In genomic region chr11:50275568-50276151, GRCm38 (mm10) we compare ENCODE assay signal across 10 mouse cellular contexts. TPM values are rescaled to one million over a fixed set of nuclear protein-coding genes. Genes with fewer than 3 reads are reported as not detected.
DNase-seq lines count a peak whose midpoint lies in the region; ATAC-seq and TF ChIP-seq lines count a peak whose summit lies in the region.
"Had no signal": no experiment of that assay in that cellular context is flagged by ENCODE, and none has a peak within 500 bp of the region (broad histone marks: within the 10 kb centered on the region; RNA-seq: fewer than 3 reads in every experiment).

No protein-coding gene starts in this region.

- no peak for TF ChIP-seq POLR2A in lung, adult 2 months (IDR thresholded peaks at IDR 0.05; ENCODE audit: borderline replicate concordance, extremely low read depth, low read depth, low read length)
- no peak for TF ChIP-seq POLR2A in bone marrow, adult 2 months (IDR thresholded peaks at IDR 0.05; ENCODE audit: borderline replicate concordance, control insufficient read depth, low read depth, low read length)

- no peak for TF ChIP-seq EP300 in lung, postnatal 0 days (IDR thresholded peaks at IDR 0.05)

- no peak overlapping the region for H3K4me3 ChIP-seq in lung, postnatal 0 days (ENCODE audit: low read depth, low read length)
- H3K4me3 ChIP-seq in lung, adult 2 months (replicated peaks; ENCODE audit: extremely low read depth, low read depth, low read length), result no peak overlapping the region
- no peak overlapping the region for H3K4me3 ChIP-seq in bone marrow, adult 2 months (replicated peaks; ENCODE audit: control insufficient read depth, low read depth, low read length)
- no peak overlapping the region for H3K4me3 ChIP-seq in heart, embryonic 15.5 days

- no peak for TF ChIP-seq CTCF in lung, postnatal 0 days (IDR thresholded peaks at IDR 0.05)
- TF ChIP-seq CTCF in lung, adult 2 months (IDR thresholded peaks at IDR 0.05; ENCODE audit: insufficient read depth, low read length), result no peak
- TF ChIP-seq CTCF in bone marrow, adult 2 months (IDR thresholded peaks at IDR 0.05; ENCODE audit: control insufficient read depth, insufficient read depth, low read length), result no peak

- peak; percentile 63 for ATAC-seq in lung, postnatal 0 days
- ATAC-seq in heart, embryonic 15.5 days (replicated peaks; ENCODE audit: insufficient number of reproducible peaks, insufficient read depth, low FRiP score, low read depth), result peak; percentile 60; the same call in 1 of the 2 replicates
- ATAC-seq in neutrophil, adult 5-6 weeks (ENCODE audit: extremely low read depth, insufficient number of reproducible peaks, low FRiP score, poor library complexity, severe bottlenecking), result peak; percentile 63; the same call in 1 of the 2 replicates

- peak; percentile 50 for DNase-seq in lung, postnatal 0 days (ENCODE audit: low spot score)
- no peak for DNase-seq in lung, adult 2 months
- no peak for DNase-seq in adrenal gland, postnatal 36 days
- DNase-seq in T-cell, adult 2 months (ENCODE audit: low spot score), result no peak
- DNase-seq: cerebellum, postnatal 36 days; kidney, postnatal 36 days; thymus, postnatal 36 days had no signal

- H3K4me2 ChIP-seq in lung, postnatal 0 days (replicated peaks; ENCODE audit: low read depth, low read length), result no peak overlapping the region
- peak overlapping the region; percentile 48 for H3K4me2 ChIP-seq in heart, embryonic 15.5 days

- H3K27ac ChIP-seq in lung, postnatal 0 days (ENCODE audit: low read length), result no peak overlapping the region
- peak overlapping the region; percentile 1; the same call in 1 of the 2 replicates for H3K27ac ChIP-seq in bone marrow, adult 2 months (ENCODE audit: control insufficient read depth, insufficient read depth, low read depth, low read length, poor library complexity)
- peak overlapping the region; percentile 87 for H3K27ac ChIP-seq in heart, embryonic 15.5 days

- H3K9me3 ChIP-seq in lung, postnatal 0 days (ENCODE audit: low read length), result no peaks in the 10 kb centered on the region
- no peaks in the 10 kb centered on the region for H3K9me3 ChIP-seq in heart, embryonic 15.5 days (replicated peaks)

- H3K27me3 ChIP-seq in lung, postnatal 0 days (replicated peaks; ENCODE audit: insufficient read depth, low read length), result no peaks in the 10 kb centered on the region
- no peaks in the 10 kb centered on the region for H3K27me3 ChIP-seq in heart, embryonic 15.5 days

- H3K36me3 ChIP-seq in lung, postnatal 0 days (ENCODE audit: insufficient read depth, low read length), result no peaks in the 10 kb centered on the region
- no peaks in the 10 kb centered on the region; the same call in 1 of the 2 replicates for H3K36me3 ChIP-seq in heart, embryonic 15.5 days

- no peak overlapping the region for H3K9ac ChIP-seq in lung, postnatal 0 days (replicated peaks; ENCODE audit: low read depth)
- no peak overlapping the region for H3K9ac ChIP-seq in heart, embryonic 15.5 days

- WGBS in lung, postnatal 0 days, result 60% methylated on average over 5 of the region's 5 CpGs
- 38% methylated on average over 5 of the region's 5 CpGs for WGBS in lung, adult 2 months
- WGBS in bone marrow, adult 2 months, result 19% methylated on average over 5 of the region's 5 CpGs
- WGBS in heart, embryonic 15.5 days, result 38% methylated on average over 5 of the region's 5 CpGs

- H3K4me1 ChIP-seq in lung, postnatal 0 days (ENCODE audit: insufficient read depth, low read depth, low read length), result peaks cover 4% of the 10 kb centered on the region; the same call in 1 of the 2 replicates
- peaks cover 8% of the 10 kb centered on the region for H3K4me1 ChIP-seq in lung, adult 2 months (ENCODE audit: control insufficient read depth, insufficient read depth, low read length)
- peaks cover 5% of the 10 kb centered on the region; the same call in 1 of the 2 replicates for H3K4me1 ChIP-seq in bone marrow, adult 2 months (ENCODE audit: control insufficient read depth, insufficient read depth, low read length)
- peaks cover 43% of the 10 kb centered on the region for H3K4me1 ChIP-seq in heart, embryonic 15.5 days (replicated peaks)

RNA-seq across cellular contexts. Expression of gene Maml1, which starts 16.5 kb away (rescaled TPM):
- 5.2 and 6.2 TPM in 2 replicates for polyA plus RNA-seq in lung, postnatal 0 days (2015; fragmentation: Nextera tagmentation; extraction: Ambion mirVana)
- polyA plus RNA-seq in lung, adult 2 months (2012; rRNA removed), result 19.5 and 22.5 TPM in 2 replicates
- 1.8 and 9.2 TPM in 2 replicates for polyA plus RNA-seq in bone marrow, adult 2 months (2011; ENCODE audit: insufficient read depth, insufficient read length, low replicate concordance, missing spikeins)
- 3.2 and 3.8 TPM in 2 replicates for polyA plus RNA-seq in heart, embryonic 15.5 days (2015; fragmentation: Nextera tagmentation; extraction: Ambion mirVana)
- 21.1 and 22.1 TPM in 2 replicates for total RNA-seq in neutrophil, adult 5-6 weeks (2017)
- 10 to 100 TPM; 24.7 to 26.0 TPM for total RNA-seq in adrenal gland, postnatal 36 days (2021)

RNA-seq across cellular contexts. Expression of gene Ltc4s, which starts 37.2 kb away (rescaled TPM):
- 21.8 and 21.9 TPM in 2 replicates for polyA plus RNA-seq in lung, postnatal 0 days (2015; fragmentation: Nextera tagmentation; extraction: Ambion mirVana)
- 106 and 119 TPM in 2 replicates for polyA plus RNA-seq in lung, adult 2 months (2012; rRNA removed)
- polyA plus RNA-seq in bone marrow, adult 2 months (2011; ENCODE audit: insufficient read depth, insufficient read length, low replicate concordance, missing spikeins), result 3.9 and 6.7 TPM in 2 replicates
- 1.6 and 2.6 TPM in 2 replicates for polyA plus RNA-seq in heart, embryonic 15.5 days (2015; fragmentation: Nextera tagmentation; extraction: Ambion mirVana)
- total RNA-seq in neutrophil, adult 5-6 weeks (2017), result 2.1 TPM in 1 of 2 replicates, not detected in the other
- total RNA-seq in adrenal gland, postnatal 36 days (2021), result 10 to 100 TPM; 10.5 to 23.5 TPM

RNA-seq across cellular contexts. Expression of gene Canx, which starts 49.8 kb away (rescaled TPM):
- polyA plus RNA-seq in lung, postnatal 0 days (2015; fragmentation: Nextera tagmentation; extraction: Ambion mirVana), result 168 and 186 TPM in 2 replicates
- 38.3 and 62.3 TPM in 2 replicates for polyA plus RNA-seq in lung, adult 2 months (2012; rRNA removed)
- 160 and 195 TPM in 2 replicates for polyA plus RNA-seq in bone marrow, adult 2 months (2011; ENCODE audit: insufficient read depth, insufficient read length, low replicate concordance, missing spikeins)
- 247 and 251 TPM in 2 replicates for polyA plus RNA-seq in heart, embryonic 15.5 days (2015; fragmentation: Nextera tagmentation; extraction: Ambion mirVana)
- 235 TPM in 2 replicates for total RNA-seq in neutrophil, adult 5-6 weeks (2017)
- total RNA-seq in adrenal gland, postnatal 36 days (2021), result 100 to 1,000 TPM; 473 to 490 TPM
